Mouse (Mus musculus): ENCODE results near the gene 1600014C10Rik. TPM values are rescaled to one million over a fixed set of nuclear protein-coding genes. Genes with fewer than 3 reads are reported as not detected.
A peak's percentile ranks its signal among the peaks of the same experiment; 100 is the strongest.

Gene 1600014C10Rik
- polyA plus RNA-seq, 2 experiments = 4.7 to 10.3 TPM

DNA sequence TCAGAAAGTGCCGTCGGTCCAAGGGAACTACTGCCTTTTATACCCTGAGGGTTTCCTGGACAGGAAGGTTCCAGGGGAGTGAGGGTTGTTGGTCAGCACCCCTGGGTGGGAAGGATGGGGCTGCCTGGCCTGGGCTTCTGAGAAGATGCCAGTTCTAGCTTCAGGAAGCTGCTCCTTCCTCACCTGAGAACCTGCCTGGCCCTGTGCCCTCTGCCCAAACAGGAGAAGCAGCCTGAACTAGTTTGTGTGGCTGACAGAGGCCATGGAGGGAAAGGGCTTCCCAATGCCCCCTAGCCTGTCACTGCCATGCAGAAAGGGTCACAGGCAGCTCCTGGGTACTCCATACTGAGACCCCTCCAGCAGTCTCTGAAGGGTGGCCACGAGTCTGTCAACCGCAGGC, 36.5 kb downstream of the 1600014C10Rik start:
- no peaks in the 10 kb centered on the region for H3K27me3 ChIP-seq (ENCODE audit: control insufficient read depth, insufficient read depth, low read length)
- 74% methylated on average over 4 of the region's 4 CpGs for WGBS (ENCODE audit: insufficient replicate concordance)
- no peaks in the 10 kb centered on the region for H3K4me1 ChIP-seq (replicated peaks; ENCODE audit: control insufficient read depth in 2 of 2, insufficient read depth in 2 of 2, low read length in 1 of 2)
- H3K27ac ChIP-seq = no peak overlapping the region
- no peaks in the 10 kb centered on the region for H3K9me3 ChIP-seq (ENCODE audit: control insufficient read depth, low read length)
- H3K36me3 ChIP-seq (replicated peaks; ENCODE audit: control insufficient read depth, insufficient read depth, low read depth) = no peaks in the 10 kb centered on the region
- DNase-seq (ENCODE audit: low read depth in 3 of 3, low spot score in 3 of 3) (no peak), ATAC-seq (ENCODE audit: insufficient read depth) (no peak)
- no peak overlapping the region for H3K4me3 ChIP-seq (ENCODE audit: insufficient read depth in 1 of 2, low read depth in 2 of 2, low read length in 2 of 2)
- H3K4me2 ChIP-seq (ENCODE audit: low read depth) = no peak overlapping the region
- TF ChIP-seq CTCF (IDR thresholded peaks at IDR 0.05; ENCODE audit: low read depth) (no peak), EP300 (IDR thresholded peaks at IDR 0.05; ENCODE audit: low read depth) (no peak)
- no peak overlapping the region for H3K9ac ChIP-seq (replicated peaks)

GRCm38 (mm10) chr7:38220866-38221265, 37.8 kb downstream of the 1600014C10Rik start:
- Histone ChIP-seq H3K4me1 (replicated peaks; ENCODE audit: control insufficient read depth in 2 of 2, insufficient read depth in 2 of 2, low read length in 1 of 2) (0 out of 4 replicates have a peak, but pooled peaks cover 0 to 3% of the 10 kb centered on the region in 2 experiments), H3K36me3 (replicated peaks; ENCODE audit: control insufficient read depth, insufficient read depth, low read depth) (no peaks in the 10 kb centered on the region), H3K4me3 (ENCODE audit: insufficient read depth in 1 of 2, low read depth in 2 of 2, low read length in 2 of 2) (no peak overlapping the region), H3K9ac (replicated peaks) (no peak overlapping the region), H3K9me3 (ENCODE audit: control insufficient read depth, low read length) (no peaks in the 10 kb centered on the region), H3K4me2 (ENCODE audit: low read depth) (no peak overlapping the region), H3K27ac (no peak overlapping the region), H3K27me3 (ENCODE audit: control insufficient read depth, insufficient read depth, low read length) (no peaks in the 10 kb centered on the region)
- WGBS (ENCODE audit: insufficient replicate concordance) = 73% methylated on average over 7 of the region's 7 CpGs
- ATAC-seq (ENCODE audit: insufficient read depth) (no peak), DNase-seq (ENCODE audit: low read depth in 3 of 3, low spot score in 3 of 3) (no peak)
- no peak for TF ChIP-seq EP300 (IDR thresholded peaks at IDR 0.05; ENCODE audit: low read depth)
- TF ChIP-seq CTCF (IDR thresholded peaks at IDR 0.05; ENCODE audit: low read depth) = no peak

DNA sequence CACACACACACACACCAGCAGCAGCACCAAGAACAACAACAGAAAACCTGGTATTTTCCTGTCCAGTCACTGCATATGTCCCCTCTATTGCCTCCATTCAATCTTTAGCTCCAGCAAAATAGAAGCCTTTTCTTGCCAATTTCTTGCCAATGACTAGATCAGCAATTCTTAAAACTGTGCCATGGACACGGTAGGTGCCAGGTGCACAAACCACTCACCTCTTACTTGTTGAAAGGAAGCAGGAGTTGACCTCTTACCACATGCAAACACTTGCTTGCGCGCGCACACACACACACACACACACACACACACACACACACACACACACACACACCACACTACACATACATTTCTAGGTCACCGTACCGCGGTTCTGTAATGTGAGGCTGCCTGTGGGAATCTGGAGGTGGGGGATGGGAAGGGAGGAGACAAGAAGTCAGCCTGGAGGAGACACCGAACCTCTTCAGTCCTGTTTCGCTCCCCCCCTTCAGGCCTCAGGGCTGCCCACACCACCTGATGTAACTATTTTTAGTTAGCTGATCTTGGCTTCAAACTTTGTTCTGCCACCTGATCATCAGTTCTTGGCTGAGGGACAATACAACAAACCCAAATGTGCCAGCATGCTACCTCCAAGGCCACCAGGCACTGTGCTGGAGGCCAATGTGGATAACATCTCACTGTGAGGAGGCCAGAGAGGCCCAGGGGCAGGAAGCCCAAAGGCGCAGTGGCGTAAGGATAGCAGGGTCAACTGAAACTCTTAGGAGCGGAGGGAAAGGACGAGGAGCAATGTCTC, 41.8 kb downstream of the 1600014C10Rik start:
- no peak for DNase-seq (ENCODE audit: low read depth in 3 of 3, low spot score in 3 of 3)
- TF ChIP-seq EP300 (IDR thresholded peaks at IDR 0.05; ENCODE audit: low read depth) = no peak
- TF ChIP-seq CTCF (IDR thresholded peaks at IDR 0.05; ENCODE audit: low read depth) = no peak
- no peak for ATAC-seq (ENCODE audit: insufficient read depth)
- WGBS (ENCODE audit: insufficient replicate concordance) = 69% methylated on average over 11 of the region's 13 CpGs
- Histone ChIP-seq H3K27ac (no peak overlapping the region), H3K36me3 (replicated peaks; ENCODE audit: control insufficient read depth, insufficient read depth, low read depth) (no peaks in the 10 kb centered on the region), H3K9me3 (ENCODE audit: control insufficient read depth, low read length) (no peaks in the 10 kb centered on the region), H3K4me3 (ENCODE audit: insufficient read depth in 1 of 2, low read depth in 2 of 2, low read length in 2 of 2) (no peak overlapping the region), H3K27me3 (ENCODE audit: control insufficient read depth, insufficient read depth, low read length) (no peaks in the 10 kb centered on the region), H3K9ac (replicated peaks) (no peak overlapping the region), H3K4me2 (ENCODE audit: low read depth) (no peak overlapping the region), H3K4me1 (replicated peaks; ENCODE audit: control insufficient read depth in 2 of 2, insufficient read depth in 2 of 2, low read length in 1 of 2) (peaks cover 0 to 6% of the 10 kb centered on the region in 2 experiments; a peak in 1 of 4 replicates)

- 66% methylated on average over 2 of the region's 2 CpGs for WGBS (ENCODE audit: insufficient replicate concordance)
- Histone ChIP-seq H3K4me1 (replicated peaks; ENCODE audit: control insufficient read depth in 2 of 2, insufficient read depth in 2 of 2, low read length in 1 of 2) (peaks cover 0 to 6% of the 10 kb centered on the region in 2 experiments; a peak in 1 of 4 replicates), H3K9ac (replicated peaks) (no peak overlapping the region), H3K36me3 (replicated peaks; ENCODE audit: control insufficient read depth, insufficient read depth, low read depth) (no peaks in the 10 kb centered on the region), H3K4me2 (ENCODE audit: low read depth) (no peak overlapping the region), H3K4me3 (ENCODE audit: insufficient read depth in 1 of 2, low read depth in 2 of 2, low read length in 2 of 2) (no peak overlapping the region), H3K9me3 (ENCODE audit: control insufficient read depth, low read length) (no peaks in the 10 kb centered on the region), H3K27ac (no peak overlapping the region), H3K27me3 (ENCODE audit: control insufficient read depth, insufficient read depth, low read length) (no peaks in the 10 kb centered on the region)
- TF ChIP-seq CTCF (IDR thresholded peaks at IDR 0.05; ENCODE audit: low read depth) (no peak), EP300 (IDR thresholded peaks at IDR 0.05; ENCODE audit: low read depth) (no peak)
- no peak for DNase-seq (ENCODE audit: low read depth in 3 of 3, low spot score in 3 of 3)
- ATAC-seq (ENCODE audit: insufficient read depth) = no peak
These were observed 43.2 kb downstream of the 1600014C10Rik start for GRCm38 (mm10) chr7:38226226-38226625.

DNA sequence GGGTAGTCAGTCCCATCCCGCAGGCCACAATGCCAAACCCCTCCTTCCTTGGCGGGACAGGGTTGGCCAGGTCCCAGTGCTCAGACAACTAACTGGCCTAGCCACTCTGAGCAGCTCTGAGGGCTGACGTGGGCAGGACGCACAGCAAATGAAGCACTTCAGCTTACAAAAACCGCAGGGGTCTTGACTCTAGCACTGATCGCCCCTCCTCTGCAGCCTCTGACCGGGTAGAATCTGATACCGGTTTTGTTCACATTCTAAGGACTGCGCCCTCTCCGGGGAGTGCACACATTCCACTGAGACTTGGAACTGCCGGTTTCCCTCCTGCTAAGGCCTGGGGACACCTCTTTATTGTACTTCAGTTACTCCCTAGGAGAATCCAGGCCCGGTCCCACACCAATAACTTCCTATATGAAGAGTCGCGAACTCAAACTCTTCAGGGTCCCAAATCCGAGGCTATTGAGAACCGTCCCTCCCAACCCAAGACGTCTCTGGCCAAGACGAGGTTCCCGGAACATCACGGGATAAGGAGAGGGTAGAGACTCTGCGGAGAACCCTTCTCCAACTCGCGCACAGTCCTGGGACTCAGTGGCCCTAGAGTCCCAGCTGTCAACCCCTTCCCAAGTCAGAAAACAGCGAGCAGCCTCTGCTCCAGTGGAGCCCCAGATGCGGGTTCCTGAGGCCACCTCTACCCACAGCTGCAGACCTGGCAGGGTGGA, 44.3 kb downstream of the 1600014C10Rik start:
- peak overlapping the region; percentile 51 to 64 for H3K4me3 ChIP-seq (ENCODE audit: insufficient read depth in 1 of 2, low read depth in 2 of 2, low read length in 2 of 2)
- H3K27me3 ChIP-seq (ENCODE audit: control insufficient read depth, insufficient read depth, low read length) = no peaks in the 10 kb centered on the region
- WGBS (ENCODE audit: insufficient replicate concordance) = 2% methylated on average over 25 of the region's 25 CpGs
- peak; percentile 42 for ATAC-seq (ENCODE audit: insufficient read depth)
- peak overlapping the region; percentile 71 for H3K4me2 ChIP-seq (ENCODE audit: low read depth)
- TF ChIP-seq CTCF (IDR thresholded peaks at IDR 0.05; ENCODE audit: low read depth) (no peak; the same call in 1 of the 2 replicates), EP300 (IDR thresholded peaks at IDR 0.05; ENCODE audit: low read depth) (no peak)
- no peak overlapping the region for H3K27ac ChIP-seq
- peaks cover 0 to 6% of the 10 kb centered on the region in 2 experiments; a peak in 1 of 4 replicates for H3K4me1 ChIP-seq (replicated peaks; ENCODE audit: control insufficient read depth in 2 of 2, insufficient read depth in 2 of 2, low read length in 1 of 2)
- no peak for DNase-seq (ENCODE audit: low read depth in 3 of 3, low spot score in 3 of 3)
- no peaks in the 10 kb centered on the region for H3K9me3 ChIP-seq (ENCODE audit: control insufficient read depth, low read length)
- H3K36me3 ChIP-seq (replicated peaks; ENCODE audit: control insufficient read depth, insufficient read depth, low read depth) = no peaks in the 10 kb centered on the region
- H3K9ac ChIP-seq (replicated peaks) = peak overlapping the region; percentile 34
